Mouse (Mus musculus) MEL (cell line): ENCODE measurements around the gene Foxr1.

Source experiments
- CHD2 ChIP-seq: IDR thresholded peaks from 2 replicates; pipeline ENCODE4 v1.6.1; 2011; ENCODE audit warnings: low read length, improper control_type of control experiment
- CTCF ChIP-seq, 3 experiments: IDR thresholded peaks in 2 of 3; conservative IDR thresholded peaks in 1 of 3; 2 replicates each; pipeline ENCODE4 v1.5.1; 2011 to 2012; ENCODE audit warnings: low read length in 3 of 3, low read depth in 2 of 3, mild to moderate bottlenecking in 2 of 3, improper control_type of control experiment in 1 of 3, inconsistent platforms in 1 of 3, mixed read lengths in 1 of 3, moderate library complexity in 1 of 3; ENCODE audit not compliant: control insufficient read depth in 1 of 3, insufficient read depth in 1 of 3, poor library complexity in 1 of 3, severe bottlenecking in 1 of 3
- ETS1 ChIP-seq: IDR thresholded peaks from 2 replicates; pipeline ENCODE4 v1.6.1; 2012; ENCODE audit warnings: low read depth, mild to moderate bottlenecking, inconsistent platforms, low read length, improper control_type of control experiment, moderate library complexity
- GABPA ChIP-seq: IDR thresholded peaks from 2 replicates; pipeline ENCODE4 v1.6.1; 2012; ENCODE audit warnings: low read depth, mild to moderate bottlenecking, inconsistent platforms, low read length, improper control_type of control experiment, moderate library complexity
- POLR2A ChIP-seq, 2 experiments: IDR thresholded peaks; 2 replicates each; pipeline ENCODE4 v1.6.1; 2011 to 2012; ENCODE audit warnings: low read length in 2 of 2, mild to moderate bottlenecking in 2 of 2, control low read depth in 1 of 2, improper control_type of control experiment in 1 of 2, low read depth in 1 of 2, moderate library complexity in 1 of 2; ENCODE audit not compliant: control insufficient read depth in 1 of 2, insufficient read depth in 1 of 2, poor library complexity in 1 of 2
- POLR2AphosphoS2 ChIP-seq: IDR thresholded peaks from 2 replicates; pipeline ENCODE4 v1.6.1; 2011; ENCODE audit warnings: low read length, improper control_type of control experiment
- UBTF ChIP-seq: IDR thresholded peaks from 2 replicates; pipeline ENCODE4 v1.6.1; 2012; ENCODE audit warnings: low read depth, mild to moderate bottlenecking, inconsistent platforms, low read length, improper control_type of control experiment, moderate library complexity, borderline replicate concordance; ENCODE audit not compliant: insufficient read depth
- USF1 ChIP-seq: IDR thresholded peaks from 2 replicates; pipeline ENCODE4 v1.6.1; 2014; ENCODE audit warnings: low read depth, mild to moderate bottlenecking, inconsistent platforms, low read length, improper control_type of control experiment, moderate library complexity
- ZMIZ1 ChIP-seq: IDR thresholded peaks from 2 replicates; pipeline ENCODE4 v1.6.1; 2012; ENCODE audit warnings: low read depth, mild to moderate bottlenecking, inconsistent platforms, low read length, improper control_type of control experiment, moderate library complexity

DNA sequence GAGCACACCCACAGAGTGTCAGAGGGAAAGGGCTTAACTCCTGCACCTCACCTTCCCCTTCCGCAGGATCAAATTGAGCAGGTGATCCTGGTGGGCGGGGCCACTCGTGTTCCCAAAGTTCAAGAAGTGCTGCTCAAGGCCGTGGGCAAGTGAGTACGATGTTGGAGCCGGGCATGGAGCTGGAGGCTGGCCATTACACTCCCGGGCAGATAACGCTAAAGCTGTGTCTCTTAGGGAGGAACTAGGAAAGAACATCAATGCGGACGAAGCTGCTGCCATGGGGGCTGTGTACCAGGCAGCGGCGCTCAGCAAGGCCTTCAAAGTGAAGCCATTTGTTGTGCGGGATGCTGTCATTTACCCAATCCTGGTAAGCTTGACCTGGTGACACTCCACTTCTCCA, 56.3 kb downstream of the Foxr1 start:
- TF ChIP-seq ETS1 (no peak), CTCF (IDR thresholded peaks at IDR 0.05 in 2 of 3, conservative IDR thresholded peaks at IDR 0.05 in 1 of 3; ENCODE audit: control insufficient read depth in 1 of 3, insufficient read depth in 1 of 3, low read depth in 2 of 3, low read length in 3 of 3, poor library complexity in 1 of 3, severe bottlenecking in 1 of 3) (no peak), USF1 (no peak), CHD2 (no peak), UBTF (no peak), GABPA (no peak), POLR2AphosphoS2 (no peak), POLR2A (IDR thresholded peaks at IDR 0.05; ENCODE audit: control insufficient read depth in 1 of 2, insufficient read depth in 1 of 2, low read depth in 1 of 2, low read length in 2 of 2, poor library complexity in 1 of 2) (no peak), ZMIZ1 (no peak)
